Comparison of ENCODE assay signal across 19 mouse cellular contexts in genomic region chr17:29126561-29126960, GRCm38 (mm10). TPM values are rescaled to one million over a fixed set of nuclear protein-coding genes. Genes with fewer than 3 reads are reported as not detected.
"Had no signal": no experiment of that assay in that cellular context is flagged by ENCODE, and none has a peak within 500 bp of the region (broad histone marks: within the 10 kb centered on the region; RNA-seq: fewer than 3 reads in every experiment).

No protein-coding gene starts in this region.

- DNase-seq: liver; liver, embryonic 13.5 days; liver, postnatal 0 days; lung, adult 2 months; lung, postnatal 14 days; lung, postnatal 36 days; right cerebral cortex, postnatal 14 days had no signal

- H3K36me3 ChIP-seq: liver, embryonic 13.5 days; liver, embryonic 15.5 days; lung, embryonic 15.5 days; midbrain, embryonic 13.5 days; midbrain, embryonic 15.5 days; neural tube, embryonic 12.5 days; stomach, embryonic 15.5 days had no signal

- H3K4me3 ChIP-seq: liver, embryonic 13.5 days; liver, embryonic 15.5 days; lung, embryonic 15.5 days; megakaryocyte, embryonic 14.5 days; midbrain, embryonic 13.5 days; midbrain, embryonic 15.5 days; neural tube, embryonic 12.5 days; stomach, embryonic 15.5 days had no signal

- H3K4me1 ChIP-seq: liver, embryonic 15.5 days; midbrain, embryonic 15.5 days; neural tube, embryonic 12.5 days had no signal

- H3K9me3 ChIP-seq: liver, embryonic 13.5 days; liver, embryonic 15.5 days; lung, embryonic 15.5 days; midbrain, embryonic 13.5 days; midbrain, embryonic 15.5 days; neural tube, embryonic 12.5 days; stomach, embryonic 15.5 days had no signal

- H3K27ac ChIP-seq: liver, embryonic 13.5 days; liver, embryonic 15.5 days; lung, embryonic 15.5 days; macrophage; midbrain, embryonic 13.5 days; midbrain, embryonic 15.5 days; neural tube, embryonic 12.5 days; stomach, embryonic 15.5 days; stomach, postnatal 0 days had no signal

- H3K27me3 ChIP-seq: liver, embryonic 13.5 days; liver, embryonic 15.5 days; lung, embryonic 15.5 days; midbrain, embryonic 13.5 days; midbrain, embryonic 15.5 days; neural tube, embryonic 12.5 days; stomach, embryonic 15.5 days had no signal

RNA-seq across cellular contexts. Expression of gene Rab44, which starts 12.6 kb away (rescaled TPM):
- total RNA-seq: midbrain, postnatal 0 days had no signal
- polyA plus RNA-seq: midbrain, embryonic 13.5 days; midbrain, embryonic 15.5 days; midbrain, postnatal 0 days; neural tube, embryonic 14.5 days; testis, adult 2 months had no signal
